Mouse (Mus musculus) heart, postnatal 4 days (tissue): ENCODE results near the gene Tcl1. TPM values are rescaled to one million over a fixed set of nuclear protein-coding genes. Genes with fewer than 3 reads are reported as not detected.
A peak's percentile ranks its signal among the peaks of the same experiment; 100 is the strongest.
"Not testable (repeated sequence)": the region's sequence is repeated elsewhere in the genome, so short reads cannot be mapped to it uniquely, and the experiment has no call there.

ENCODE experiments used
- DNase-seq: peaks from one replicate; pipeline ENCODE4 v3.0.0; 2021
- total RNA-seq, 2 experiments: library from RNA; stranded (reverse); gene quantifications; 2 replicates each; pipeline ENCODE4 v1.2.3; 2021

Tcl1 gene
- total RNA-seq, result not detected

DNA sequence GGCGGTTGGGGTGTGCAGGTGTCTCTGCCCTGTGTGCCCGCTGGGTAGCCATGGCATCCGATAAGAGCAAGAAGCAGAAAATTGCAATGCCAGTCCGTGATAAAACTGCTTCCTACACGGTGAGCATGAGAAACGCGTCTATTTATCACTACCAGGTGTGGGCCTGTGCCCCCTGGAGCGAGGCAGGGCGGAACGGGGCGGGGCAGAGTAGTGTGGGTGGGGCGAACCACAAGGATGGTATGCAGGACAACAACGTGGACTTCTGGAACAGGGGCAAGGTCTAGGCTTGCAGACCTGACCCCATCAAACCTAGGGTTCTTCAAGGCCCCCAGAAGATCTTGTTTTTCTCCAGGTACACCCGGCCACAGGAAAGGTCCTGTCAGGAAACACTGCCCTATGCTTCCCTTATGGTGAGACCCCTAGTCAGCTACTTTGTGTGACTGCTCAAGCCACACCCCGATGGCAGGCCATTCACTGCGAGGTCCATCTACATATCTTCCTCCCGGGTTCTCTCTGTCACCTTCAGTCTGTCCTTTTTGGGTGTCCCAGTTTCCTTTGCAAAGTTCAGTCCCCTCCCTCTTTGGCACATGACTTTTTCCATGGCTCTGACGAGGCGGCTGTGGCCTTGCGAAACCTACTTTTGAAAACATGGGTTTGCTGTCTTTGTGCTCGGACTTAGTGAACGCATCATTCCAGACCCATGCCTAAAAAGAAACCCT is at the start of gene Tcl1:
Gene Tcl1, minus strand, starts transcription at position 193 of the 719 bp plus-strand sequence.
- DNase-seq, result no peak

DNA sequence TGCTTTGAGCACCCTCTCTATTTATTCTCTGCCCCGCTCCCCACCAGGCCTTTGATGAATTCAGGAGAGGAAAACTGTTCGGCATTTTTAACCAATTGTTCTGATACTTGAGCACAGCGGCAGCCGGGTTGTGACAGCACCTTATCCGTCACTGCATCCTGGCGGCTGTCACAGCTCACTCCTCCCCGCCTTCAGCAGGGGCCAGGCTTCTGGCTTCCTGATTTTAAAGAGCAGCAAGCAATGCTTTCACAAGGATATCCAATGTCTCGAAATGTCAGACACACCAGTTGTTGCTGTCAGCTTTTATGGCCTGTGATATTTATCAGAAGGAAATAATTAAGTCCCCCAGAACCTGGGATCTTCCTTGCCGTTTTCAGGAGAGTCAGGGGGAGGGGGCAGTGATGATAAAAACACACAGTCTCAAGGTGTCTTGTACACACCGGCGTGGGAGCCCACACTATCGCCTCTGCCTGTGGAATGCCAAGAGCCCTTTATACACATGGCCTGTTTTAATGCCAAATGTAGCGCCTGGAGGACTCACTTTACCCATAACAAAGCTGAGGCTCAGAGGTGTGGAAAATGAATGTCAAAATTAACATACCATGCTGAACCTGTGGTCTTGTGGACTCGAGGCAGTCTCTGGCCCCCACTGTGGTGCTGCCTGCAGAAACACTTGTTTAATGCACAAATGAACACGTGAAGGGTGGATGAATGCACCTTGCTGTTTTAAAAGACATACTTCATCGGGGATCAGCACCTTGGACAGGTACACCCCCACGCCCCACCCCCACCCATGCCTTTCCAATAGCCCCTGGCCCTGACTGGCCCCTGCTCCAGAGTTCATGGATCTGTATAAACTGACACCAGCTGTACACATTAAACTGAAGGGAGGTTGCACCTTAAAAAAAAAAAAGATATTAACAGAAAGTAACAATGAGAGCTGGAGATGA is 48.7 kb upstream of the Tcl1 start:
- no peak for DNase-seq

DNA sequence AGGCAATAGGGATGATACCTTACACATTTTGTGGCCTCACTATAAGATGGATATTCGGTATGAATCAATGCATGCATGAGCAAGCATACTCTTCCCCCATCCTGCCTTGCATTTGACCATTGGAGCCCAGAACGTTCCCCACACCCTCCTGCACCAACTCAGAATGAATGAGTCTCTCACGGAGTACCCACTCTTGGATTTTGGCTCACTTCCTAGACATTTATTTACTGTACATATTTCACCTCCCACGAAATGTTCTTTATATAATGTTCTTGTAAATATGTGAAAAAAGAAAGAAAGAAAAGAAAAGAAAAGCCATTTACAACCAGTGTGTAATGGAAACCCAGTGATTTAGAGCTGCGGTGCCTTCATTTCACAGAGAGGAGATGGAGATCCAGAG is 44.5 kb upstream of the Tcl1 start:
- DNase-seq, result no peak

DNA sequence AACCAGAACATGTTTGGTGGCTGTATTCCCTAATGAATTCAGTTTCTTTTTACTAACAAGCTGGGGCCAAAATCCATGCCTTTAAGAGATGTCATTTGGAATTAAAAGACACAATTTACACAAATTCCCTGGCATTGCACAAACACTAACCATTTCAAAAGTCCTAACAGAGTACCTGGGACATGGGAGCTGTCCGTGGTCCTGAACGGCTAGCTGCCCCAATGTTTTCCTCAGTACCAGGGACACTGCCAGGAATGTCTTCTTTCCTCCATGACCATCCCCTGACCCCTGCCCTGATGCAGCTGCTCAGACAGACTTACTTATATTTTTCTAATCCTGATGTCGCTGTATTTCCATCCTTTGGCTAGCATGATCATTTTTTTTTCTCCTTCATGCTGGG is 43.5 kb upstream of the Tcl1 start:
- peak; percentile 67 for DNase-seq

DNA sequence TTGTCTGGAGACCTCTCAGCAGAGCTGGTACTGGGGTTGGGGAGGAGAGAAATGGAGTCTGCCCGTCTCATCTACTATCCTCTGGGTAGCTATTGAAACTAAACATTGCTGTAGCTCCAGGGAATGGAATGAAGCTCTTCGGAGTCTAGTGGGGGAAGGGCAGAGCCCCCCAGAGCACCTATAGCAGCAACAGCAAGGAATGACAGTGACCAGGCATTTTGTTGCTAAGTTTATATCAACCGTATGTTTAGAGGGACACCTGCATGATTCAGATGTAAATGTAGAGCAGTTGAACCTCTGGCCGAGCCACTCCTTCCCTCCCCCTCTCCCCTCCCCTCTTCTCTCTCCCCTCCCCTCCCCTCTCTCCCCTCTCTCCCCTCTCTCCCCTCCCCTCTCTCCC is 36.6 kb upstream of the Tcl1 start:
- no peak for DNase-seq

DNA sequence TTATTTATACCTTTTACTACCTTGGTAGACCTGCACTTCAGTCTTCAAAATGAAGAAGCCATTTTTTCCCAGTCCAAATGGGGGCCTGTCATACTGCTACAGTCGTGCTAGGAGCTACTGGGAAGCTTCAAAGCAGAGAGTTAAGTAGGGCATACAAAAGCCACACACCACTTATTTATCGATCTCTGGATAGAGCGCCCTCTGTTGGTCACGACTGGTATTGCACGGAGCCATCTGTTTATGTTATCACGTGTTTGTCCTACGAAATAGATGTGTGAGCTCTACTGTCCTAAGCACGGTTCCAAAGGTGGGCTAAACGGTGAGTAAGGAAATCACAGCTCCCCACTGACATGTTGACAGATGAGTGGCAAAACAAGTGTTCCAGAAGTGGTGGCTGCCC is 36.2 kb upstream of the Tcl1 start:
- no peak for DNase-seq

DNA sequence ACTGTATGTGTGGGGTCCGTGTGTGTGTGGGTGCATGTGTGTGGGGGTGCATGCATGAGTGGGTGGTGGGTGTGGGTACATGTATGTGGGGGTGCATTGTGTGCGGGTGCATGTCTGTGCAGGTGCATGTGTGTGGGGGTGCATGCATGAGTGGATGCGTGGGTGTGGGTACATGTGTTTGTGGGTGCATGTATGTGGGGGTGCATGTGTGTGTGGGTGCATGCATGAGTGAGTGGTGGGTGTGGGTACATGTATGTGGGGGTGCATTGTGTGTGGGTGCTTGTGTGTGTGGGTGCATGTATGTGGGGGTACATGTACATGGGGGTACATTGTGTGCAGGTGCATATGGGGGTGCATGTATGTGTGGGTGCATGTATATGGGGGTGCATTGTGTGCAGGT is 31.2 kb upstream of the Tcl1 start:
- no peak for DNase-seq

DNA sequence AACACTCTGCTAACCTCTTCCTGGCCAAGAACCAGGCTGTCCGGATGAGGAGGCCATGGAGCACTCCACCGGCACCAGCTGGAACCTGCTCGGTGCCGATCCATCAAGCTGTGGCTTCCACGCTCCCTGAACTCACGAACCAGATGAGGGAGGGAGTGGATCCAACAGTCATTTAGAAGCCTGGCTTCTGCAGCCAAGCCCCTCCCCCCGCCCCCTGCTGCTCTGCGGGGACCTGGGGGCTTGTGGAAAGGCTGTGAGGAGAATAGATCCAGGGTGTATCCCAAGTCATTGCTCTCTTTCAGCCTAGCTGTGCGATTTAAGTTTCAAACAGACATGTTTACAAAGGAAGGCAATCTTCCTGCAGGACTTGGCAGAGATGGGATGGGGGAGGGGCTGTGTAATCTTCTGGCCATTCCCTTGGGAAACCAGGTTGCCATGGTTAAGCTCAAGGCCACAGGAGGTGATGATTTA is 26.2 kb upstream of the Tcl1 start:
- peak; percentile 28 for DNase-seq

DNA sequence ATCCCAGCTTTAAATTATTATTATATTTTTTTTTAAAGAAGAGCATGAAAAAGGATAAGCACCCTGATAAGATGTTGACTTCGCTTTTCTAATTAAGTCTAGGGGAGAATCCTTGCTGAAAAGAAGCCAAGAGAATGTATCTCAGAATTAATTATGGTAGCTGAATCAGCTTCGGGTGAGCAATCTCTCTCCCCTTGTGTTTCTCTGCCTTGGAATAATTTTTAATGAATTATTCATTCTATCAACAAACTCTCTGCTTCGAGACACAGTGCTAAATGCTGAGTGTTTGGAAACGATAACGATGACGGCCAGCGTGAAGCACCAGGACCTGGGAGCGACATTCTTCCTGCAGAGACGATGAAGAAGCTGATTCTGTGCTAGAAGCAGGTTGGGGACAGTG is 16.5 kb upstream of the Tcl1 start:
- no peak for DNase-seq

DNA sequence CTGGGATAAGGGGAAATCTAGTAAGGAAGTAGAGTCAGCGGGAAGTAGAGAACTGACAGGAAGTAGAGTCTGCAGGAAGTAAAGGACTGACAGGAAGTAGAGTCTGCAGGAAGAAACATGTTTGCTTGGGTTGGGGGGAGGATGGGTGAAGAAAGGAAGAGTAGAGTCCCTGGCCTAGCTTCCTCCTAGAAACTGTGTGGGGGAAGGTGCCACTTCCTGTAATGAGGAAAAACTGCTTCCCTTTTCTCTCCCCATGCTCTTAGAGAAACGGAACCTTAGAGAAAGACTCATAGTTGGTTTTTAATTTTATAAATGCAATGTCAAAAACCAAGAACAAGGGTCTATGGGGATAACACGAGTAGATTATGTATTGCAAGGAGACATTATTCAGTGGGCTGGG is 12.5 kb upstream of the Tcl1 start:
- no peak for DNase-seq

DNA sequence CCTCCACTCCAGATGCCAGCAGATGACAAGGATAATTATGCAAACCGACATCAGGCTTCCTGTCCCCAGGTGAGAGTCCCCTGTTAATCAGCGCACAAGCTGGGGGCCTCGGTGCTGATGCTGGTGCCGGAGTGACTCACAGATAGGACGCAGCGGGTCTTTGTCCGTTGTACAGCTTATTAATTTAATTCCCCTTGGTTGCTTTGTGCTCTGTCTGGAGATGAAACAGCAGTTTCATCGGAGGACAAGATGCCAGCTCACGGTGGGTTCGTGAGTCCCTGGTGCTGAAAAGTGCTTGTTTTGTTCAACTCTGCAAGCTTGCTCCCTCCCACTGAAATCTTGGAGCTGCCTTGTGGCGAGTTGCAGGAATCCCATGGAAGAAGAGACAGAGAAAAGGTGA is 11.8 kb upstream of the Tcl1 start:
- DNase-seq, result no peak

DNA sequence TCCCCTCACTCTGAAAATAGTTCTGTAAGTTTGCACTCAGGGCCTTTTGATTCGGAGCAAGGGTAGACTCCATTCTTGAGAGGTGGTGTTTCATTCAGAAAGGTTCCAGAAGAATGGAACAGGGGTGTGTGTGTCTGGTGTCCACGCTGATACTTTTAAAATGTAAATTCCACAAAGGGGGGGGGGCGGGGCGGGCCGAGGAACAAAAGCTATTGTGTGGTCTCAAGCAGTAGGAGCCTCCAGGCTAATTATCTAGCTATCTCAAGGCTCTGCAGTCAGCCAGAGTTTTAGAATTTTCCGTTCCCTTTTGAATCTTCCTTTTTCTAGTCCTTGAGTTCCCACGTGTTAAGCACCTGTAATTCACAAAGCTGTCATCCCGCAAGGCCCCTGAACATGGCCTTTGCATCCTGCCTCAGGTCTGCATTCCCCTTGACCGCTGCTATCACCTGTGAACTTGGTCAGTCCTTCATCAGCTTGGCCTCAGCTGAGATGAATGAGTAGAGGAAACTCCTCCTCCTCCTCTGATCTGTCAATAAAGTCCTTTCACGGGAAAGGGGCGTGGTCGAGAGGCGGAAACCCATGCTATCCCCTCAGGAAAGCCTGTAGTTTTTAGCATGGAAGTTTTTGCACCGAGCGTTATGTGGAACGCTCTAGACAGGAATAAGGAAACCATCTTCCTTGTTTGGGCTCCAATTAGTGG is 2.2 kb upstream of the Tcl1 start:
- DNase-seq, result no peak

DNA sequence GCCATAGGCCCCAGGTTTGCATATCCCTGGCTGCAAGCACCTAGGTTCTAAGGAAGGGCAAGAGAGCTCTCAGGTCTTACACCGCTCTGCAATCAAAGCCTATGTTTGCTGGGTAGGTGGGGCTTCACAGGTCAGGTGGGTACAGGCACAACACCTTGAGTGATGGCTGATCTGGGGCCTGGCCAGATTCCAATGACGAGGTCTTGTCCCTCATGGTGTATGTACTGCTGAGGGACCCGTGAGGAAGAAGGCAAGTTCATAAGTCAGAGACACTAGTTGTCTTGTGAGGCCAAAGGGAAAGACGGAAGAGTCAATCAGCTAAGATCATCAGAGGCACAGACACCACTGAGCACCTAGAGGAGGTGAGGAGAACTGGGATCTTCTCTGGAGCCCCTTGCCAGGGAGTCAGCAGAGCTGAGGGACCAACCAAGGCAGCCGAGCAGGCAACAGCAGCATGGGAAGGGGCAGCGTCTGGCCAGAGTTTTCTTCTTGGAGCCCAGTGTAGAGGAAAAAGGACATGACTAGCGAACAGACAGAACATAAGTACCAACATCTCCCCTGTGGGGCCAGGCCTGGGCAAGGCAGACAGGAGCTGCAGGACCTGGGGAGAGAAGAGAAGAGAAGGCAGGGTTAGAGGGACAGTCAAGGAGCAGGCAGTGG is 5.4 kb downstream of the Tcl1 start:
- no peak for DNase-seq

DNA sequence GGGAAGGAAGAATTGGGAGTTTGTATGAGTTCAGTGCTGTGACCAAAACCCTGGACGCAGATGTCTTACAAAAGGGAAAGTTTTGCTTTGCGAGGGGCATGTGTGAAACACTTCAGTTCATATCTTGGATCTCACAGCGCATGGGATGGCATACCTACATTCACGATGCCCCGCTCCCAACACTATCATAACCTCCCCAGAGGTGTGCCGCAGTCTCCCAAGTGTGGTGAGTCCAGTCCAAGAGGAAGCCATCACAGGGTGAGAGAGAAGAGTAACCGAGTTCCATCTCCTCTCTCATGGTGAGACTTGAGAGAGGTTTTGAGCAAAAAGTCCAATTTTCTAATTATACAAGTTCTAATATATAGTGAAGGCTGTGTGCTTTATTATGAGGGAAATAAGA is 13.4 kb downstream of the Tcl1 start:
- no peak for DNase-seq

DNA sequence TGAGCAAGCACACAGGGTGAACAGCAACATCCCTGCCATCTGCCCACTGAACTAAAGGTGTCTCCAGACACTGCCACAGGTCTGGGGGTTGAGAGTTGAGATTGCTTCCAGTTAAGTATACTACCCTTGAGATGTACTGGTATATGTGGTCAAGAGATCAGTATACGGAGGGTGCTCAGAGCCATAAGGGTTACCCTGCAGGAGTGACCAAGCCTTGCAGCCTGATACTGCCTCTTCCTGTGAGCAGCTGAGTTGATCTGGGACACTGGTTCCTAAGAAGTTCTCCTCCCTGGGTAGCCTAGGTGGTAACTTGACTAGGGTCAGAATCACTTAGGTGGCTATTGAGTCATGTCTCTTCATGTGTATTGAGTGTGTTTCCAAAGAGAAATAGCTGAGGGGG is 14.2 kb downstream of the Tcl1 start:
- DNase-seq, result no peak

DNA sequence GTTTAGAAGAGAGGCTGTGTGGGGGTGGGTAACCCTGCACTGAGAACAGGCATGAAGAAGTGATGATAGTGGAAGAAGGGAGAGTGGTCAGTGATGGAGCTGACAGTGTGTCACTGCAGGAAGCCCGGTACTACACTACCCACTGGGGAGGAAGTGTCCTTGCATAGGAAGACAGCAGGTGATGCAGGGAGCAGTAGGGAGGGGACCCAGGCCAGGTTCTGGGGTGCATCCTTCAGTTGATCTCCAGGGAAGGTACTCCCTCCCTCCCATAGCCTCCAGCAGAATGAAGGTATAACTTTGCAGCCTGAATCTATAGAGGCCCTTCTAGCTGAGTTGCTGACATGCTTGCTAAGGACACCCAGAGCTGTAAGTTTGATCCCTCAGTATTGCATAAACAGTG is 15.5 kb downstream of the Tcl1 start:
- no peak for DNase-seq

DNA sequence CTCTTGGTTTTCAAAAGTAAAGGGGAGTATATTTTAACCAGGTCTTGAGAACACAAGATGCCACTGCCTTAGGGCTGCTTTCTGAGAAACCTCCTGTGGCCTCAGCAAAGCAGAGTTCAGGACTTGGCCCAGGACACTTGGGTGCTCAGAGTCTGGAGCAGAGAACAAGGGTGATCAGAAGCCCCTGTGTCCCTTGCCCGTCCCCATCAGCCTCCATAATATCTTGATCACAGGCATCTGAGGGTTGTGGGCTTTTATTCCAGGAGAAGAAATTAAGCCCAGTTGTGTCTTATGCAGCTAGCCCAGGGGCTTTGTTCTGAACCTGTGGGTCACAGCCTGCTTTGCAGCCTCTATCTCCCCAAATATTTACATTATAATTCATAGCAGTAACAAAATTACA is 20.9 kb downstream of the Tcl1 start, which contains the start of gene Tcl1b4:
Gene Tcl1b4, plus strand, starts transcription at position 301 of the 400 bp plus-strand sequence.
- not testable (repeated sequence) for DNase-seq

DNA sequence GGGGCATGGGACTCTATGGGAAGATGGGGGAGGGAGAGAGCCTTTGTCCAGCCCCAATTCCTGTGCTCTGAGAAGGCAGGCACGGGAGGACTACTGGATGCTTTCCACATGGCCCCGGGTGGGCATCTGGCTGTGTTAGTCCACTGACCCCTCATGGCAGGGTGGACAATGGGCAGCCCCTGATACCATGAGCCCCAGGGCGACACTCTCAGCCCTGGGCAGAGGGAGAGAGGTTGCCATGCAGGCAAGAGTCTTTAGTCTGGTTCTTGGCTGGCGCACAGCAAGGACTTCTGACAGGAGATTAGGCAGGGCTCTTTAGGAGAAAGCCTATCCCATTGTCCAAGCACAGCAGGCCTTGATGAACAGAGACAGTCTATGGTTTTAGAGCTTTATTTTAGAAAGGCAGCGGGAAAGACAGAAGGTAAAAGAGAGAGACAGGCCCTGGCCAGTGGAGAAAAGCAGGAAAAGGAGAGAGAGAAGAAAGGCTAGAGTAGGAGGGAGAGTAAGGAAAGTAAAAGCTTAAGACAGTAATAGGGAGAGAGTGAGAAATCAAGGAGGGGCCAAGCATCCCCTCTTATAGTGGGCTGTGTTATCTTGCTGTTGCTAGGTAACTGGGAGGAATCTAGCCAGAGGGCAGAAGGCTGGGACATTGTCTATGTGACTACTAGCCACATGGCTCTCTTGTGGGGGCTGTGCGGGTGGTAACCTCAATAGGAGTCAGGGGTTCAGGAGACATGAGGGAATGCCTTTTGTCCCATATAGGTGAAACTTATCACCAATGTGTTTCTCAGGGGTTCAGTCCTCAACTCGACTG is 22.7 kb downstream of the Tcl1 start:
- not testable (repeated sequence) for DNase-seq

DNA sequence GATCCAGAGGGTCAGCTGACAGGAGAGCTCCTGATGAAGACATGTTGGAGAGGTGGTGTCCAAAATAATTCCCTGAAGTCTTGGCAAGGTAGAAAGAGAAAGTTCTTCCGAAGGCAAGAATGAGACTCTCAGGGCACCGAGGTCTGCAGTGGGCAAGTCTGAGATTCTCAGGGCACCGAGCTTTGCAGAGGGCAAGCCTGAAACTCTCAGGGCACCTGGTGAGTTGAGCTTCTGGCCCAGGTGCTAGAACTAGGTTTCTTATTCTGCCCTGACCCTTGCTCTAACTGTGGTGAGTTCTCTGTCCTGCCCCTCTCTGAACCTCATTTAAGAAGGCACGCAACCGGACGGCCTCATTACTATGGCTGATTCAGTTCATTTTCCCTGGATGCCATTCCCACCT is 31.9 kb downstream of the Tcl1 start, which contains the start of gene Tcl1b3:
Gene Tcl1b3, plus strand, starts transcription at position 301 of the 400 bp plus-strand sequence.
- not testable (repeated sequence) for DNase-seq

DNA sequence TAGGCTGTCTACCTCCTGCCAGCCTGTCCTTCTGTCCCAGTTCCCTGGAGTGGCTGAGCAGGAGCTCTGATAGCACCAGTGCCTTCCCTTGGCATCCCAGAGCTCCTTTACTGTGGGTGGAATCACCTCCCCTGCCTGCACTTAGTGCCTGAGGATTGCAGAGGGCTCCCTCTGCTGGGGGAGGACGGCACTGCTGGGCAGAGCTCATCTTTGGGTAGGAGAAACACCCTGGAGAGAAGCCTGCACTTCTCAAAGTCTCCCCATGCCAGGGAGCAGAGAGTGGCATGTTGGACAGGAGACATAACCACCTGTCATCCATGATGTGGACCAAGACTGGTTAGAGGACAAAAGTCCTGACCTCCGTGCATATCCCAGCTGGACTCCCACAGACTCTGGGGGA is 33.6 kb downstream of the Tcl1 start:
- DNase-seq, result peak; percentile 25

DNA sequence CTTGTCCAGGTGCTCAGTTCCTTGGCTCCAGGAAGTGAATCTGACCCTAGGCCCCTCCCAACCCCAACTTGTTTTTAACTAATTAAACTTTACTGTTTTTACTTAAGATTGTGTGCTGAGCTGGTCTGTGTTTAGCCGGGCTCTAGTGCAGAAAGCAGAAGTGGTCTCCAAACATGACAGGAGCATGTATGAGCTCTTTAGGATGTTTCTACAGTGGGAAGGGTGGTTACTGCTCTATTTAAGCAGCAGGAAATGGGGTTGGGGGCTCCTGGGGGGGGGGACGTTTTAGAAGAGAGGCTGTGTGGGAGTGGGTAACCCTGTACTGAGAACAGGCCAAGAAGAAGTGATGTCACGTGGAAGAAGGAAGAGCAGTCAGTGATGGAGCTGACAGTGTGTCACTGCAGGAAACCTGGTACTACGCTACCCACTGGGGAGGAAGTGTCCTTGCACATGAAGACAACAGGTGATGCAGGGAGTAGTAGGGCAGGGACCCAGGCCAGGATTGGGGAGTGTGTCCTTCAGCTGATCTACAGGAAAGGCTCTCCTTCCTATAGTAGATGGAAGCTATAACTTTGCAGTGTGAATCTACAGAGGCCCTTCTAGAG is 41.5 kb downstream of the Tcl1 start:
- not testable (repeated sequence) for DNase-seq
